Mouse (Mus musculus): ENCODE measurements around the gene Pcp2.

Gene Pcp2

DNA sequence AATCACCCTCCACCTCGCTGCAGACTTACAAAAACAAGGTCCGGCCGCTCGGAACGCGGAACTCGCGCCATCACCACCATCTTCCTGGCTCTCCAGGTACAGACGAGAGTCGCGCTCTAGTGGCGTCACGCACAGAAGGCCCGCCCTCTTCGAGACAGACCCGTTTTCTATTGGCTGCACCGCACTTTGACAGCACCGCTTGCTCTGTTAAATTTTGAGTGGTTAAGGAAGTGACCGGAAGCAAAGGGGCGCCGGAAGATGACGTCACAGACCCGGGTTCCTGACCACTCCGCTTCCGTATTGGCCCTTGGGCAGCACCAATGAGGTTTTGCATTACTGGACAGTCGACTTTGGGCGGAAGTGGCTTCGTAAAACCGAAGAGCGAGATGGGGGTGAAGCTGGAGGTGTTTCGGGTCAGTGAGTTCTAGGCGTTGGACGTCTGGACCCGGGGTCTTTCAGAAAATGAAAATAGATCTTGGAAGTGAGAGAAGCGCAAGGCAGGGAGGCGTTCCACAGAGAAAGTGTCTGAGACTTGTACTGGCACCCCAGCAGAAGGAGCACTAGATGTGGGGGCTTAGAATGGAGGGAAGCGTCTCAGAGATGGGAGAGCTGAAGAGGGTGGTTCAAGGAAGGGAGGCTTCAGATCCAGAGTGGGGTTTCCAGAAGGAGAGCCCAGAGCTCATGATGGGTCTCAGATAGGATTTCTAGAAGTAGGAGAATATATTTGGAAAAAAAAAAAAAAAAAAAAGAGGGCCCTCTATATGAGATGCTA lies 4.0 kb downstream of the Pcp2 start, which contains the start of the genes Xab2 and Pet100:
Gene Xab2 (minus strand): TSS at position 118 of the 772 bp plus-strand sequence.
Gene Pet100 (plus strand): TSS at position 350 of the 772 bp plus-strand sequence.
- peak; percentile 100 for DNase-seq (ENCODE audit: low read depth, low spot score)

DNA sequence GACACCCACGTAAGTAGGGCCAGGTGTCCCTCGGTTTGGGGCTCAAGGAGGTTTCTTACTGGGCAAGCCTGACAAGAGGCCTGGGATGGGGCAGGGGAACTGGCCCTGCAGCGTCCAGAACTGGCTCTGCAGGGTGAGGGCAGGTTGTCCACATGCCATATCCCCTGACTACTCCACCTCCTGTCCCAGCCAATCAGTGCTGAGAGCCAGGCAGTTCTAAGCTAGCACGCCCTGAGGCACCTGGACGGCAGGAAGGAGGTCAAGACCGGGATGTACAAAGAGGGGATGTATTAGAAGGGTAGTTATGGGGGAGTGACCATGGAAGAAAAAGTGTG lies 15.6 kb downstream of the Pcp2 start:
- DNase-seq (ENCODE audit: low read depth, low spot score) = no peak

DNA sequence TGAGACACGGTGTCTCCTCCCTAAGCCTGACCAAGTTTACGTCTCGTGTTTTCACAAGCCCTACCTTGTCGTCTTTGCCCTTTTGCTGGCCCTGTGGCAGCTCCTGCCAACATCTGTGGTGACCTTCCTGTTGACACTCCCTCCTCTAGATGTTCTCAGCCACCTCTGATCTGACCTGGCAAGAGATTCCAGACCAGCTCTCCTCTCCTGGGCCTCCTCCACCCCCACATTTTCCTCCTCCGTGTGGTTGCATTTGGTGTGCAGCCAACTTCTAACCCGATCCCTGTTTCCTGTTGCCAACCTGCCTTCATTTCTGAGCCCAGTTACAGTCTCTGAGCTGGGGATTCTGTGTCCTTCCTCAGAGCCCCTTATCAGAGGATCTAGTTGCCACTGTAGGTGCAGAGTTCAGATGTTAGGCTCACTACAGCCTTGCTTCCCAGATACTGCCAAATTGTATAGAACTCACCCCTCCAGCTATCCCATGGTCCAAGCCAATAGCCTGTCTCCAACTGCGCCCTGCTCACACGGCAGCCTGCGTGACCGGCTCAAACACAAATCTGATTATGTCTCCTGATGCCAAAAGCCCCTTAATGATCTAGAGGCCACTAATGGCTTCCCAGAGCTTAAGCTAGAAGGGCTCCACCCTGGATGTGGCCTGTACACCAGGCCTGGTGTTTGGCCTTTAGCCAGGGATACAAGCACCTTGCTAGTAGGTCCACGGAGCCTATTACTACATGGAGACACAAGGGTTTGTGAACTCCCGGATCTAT lies 16.1 kb downstream of the Pcp2 start:
- DNase-seq (ENCODE audit: low read depth, low spot score) = no peak

DNA sequence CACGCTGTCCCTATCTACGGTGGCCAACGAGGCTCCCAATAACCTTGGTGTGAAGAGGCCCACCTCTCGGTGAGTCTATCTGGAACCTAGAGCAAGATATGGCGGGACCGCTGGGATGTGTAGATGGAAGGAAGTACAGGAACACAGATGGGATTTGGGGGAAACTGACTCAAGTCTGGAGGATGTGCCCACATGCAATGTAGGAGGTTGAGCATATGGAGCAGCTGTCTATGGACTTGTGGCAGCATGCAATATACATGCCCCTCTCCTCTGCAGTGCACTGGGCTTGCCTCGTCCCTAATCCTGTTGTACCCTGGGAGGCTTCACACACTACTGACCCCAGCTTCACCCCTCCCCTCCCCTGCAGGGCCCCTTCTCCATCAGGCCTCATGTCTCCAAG lies 17.5 kb downstream of the Pcp2 start:
- no peak for DNase-seq (ENCODE audit: low read depth, low spot score)

DNA sequence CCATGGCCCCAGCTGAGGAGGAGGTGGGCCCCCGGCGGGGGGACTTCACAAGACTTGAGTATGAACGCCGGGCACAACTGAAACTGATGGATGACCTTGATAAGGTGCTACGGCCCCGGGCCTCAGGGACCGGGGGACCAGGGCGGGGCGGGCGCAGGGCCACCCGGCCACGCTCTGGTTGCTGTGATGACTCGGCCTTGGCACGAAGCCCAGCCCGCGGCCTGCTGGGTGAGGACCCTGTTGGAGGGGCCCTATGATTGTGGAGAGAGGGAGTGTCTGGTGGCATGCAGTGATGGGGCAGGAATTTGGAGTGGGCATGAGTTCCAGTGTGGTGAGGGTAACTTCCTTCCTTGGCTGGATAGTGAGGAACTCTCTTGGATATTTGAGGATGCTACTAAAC lies 18.8 kb downstream of the Pcp2 start:
- DNase-seq (ENCODE audit: low read depth, low spot score) = no peak

DNA sequence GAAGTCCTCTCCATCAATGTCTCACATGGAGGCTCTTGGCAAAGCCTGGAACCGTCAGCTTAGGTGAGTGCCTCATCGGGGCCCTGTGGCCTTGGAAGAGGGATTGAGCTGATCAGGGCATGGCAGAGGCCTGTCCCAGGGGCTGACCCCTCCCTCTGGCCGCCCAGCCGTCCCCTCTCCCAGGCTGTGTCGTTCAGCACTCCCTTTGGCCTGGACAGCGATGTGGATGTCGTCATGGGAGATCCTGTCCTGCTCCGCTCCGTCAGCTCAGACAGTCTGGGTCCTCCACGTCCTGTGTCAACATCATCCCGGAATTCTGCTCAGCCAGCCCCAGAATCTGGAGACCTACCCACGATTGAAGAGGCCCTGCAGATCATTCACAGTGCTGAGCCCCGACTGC lies 21.9 kb downstream of the Pcp2 start:
- no peak for DNase-seq (ENCODE audit: low read depth, low spot score)

DNA sequence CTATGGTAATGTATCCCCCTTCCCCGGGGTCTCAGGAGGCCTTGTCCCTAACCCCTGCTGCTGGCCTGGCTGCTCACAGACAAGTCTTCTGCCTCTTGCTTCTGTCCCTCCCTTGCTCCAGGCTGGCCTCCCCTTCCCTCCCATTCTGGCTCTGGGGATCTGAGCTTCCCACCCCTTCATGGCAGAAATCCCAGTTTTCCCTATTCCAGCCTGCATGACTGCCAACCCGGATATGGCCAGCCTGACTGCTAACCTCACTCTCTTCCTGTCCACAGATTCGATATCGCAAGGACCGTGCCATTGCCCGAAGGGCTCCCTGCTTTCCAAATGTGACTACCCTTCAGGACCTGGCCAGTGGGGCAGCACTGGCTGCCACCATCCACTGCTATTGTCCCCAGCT lies 24.9 kb downstream of the Pcp2 start:
- no peak for DNase-seq (ENCODE audit: low read depth, low spot score)

DNA sequence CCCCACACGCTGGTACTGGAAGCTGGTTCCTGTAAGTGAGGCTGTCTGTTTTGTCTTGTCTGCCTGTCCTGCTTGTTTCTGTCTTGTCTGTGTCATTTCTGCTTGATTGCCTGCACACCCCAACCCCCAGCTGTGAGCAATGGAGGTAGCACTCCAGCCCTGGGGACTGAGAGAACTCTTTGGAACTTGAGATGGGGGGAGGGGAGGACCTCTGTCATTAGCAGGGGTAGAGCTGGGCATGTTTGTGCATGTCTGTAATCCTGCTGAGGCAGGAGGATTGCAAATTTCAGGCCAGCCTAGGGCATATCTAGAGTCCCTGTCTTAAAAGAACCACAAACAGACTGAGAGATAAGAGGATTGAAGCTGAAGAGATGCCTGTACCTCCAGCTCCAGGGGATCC lies 26.1 kb downstream of the Pcp2 start:
- DNase-seq (ENCODE audit: low read depth, low spot score) = peak; percentile 78

DNA sequence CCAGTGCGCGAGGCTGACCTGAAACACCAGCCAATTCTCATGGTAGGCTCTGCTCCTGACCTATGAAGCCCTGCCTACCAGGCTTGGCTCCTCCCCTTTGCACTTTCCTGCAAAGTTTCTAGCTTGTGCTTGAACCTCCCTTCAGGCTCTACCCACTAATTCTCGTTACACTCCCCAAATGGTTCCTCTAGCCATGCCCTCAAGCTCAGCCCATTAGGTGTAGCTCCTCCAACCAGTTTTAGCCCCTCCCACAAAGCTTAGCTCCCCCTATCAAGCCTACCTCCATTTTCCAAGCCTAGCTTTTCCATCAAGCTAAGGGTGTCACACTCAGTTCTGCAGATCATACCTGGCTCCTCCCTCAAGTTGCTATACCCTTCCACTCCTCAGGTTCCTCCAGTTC lies 27.3 kb downstream of the Pcp2 start:
- peak; percentile 96 for DNase-seq (ENCODE audit: low read depth, low spot score)

DNA sequence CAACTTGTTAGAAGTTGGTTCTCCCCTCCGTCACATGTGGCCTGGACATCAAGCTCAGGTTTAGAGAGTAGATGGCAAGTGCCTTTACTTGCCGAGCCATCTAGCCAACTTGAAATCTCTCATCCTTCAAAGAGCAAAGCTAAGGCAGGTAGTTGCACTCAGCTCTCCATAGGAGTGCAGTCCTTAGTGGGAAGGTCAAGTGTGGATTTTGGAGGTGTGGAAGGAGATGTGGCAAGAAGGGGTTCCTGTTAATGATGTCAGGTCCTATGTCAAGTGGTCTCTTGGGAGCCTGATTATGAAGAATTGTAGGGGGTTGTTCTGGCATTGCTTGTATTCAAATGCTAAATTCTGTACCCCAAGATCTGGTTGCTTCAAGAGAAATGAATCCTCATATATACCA lies 30.9 kb downstream of the Pcp2 start:
- DNase-seq (ENCODE audit: low read depth, low spot score) = no peak

DNA sequence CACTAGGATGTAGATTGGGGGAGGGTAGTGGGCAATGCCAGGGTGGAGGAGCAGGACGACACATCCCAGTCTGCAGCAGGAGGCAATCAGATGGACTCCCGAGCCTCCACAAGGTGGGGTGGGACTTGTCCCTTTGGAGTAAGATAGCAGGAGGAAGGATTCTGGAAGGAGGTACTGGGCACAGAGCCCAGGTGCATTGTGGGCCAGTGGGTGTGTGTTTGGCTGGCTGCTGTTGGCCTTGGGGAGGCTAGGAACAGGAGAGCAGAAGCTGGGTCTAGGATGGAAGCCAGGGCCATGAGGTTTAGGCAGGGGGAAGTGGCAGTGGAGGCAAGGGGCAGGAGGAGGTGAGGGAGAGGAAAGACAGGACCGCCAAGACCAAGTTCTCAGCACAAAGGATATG lies 31.9 kb downstream of the Pcp2 start:
- DNase-seq (ENCODE audit: low read depth, low spot score) = no peak

DNA sequence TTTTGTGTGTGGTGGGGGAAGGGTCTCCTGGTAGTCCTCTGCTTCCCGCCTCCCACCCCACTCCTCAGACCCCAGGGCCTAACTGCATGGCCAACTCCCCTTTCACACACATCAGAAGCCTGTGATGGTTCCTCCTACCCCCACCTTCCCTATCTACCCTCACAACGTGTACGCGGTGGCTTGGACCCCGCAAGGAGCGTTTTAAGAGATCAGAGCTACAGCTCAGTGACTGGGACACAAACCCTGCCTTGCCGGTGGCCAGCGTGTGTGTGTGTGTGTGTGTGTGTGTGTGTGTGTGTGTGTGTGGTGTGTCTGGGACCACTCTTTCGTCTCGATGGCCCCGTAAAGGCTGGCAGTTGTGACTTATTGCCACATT lies 37.1 kb downstream of the Pcp2 start:
- DNase-seq (ENCODE audit: low read depth, low spot score) = peak; percentile 49

DNA sequence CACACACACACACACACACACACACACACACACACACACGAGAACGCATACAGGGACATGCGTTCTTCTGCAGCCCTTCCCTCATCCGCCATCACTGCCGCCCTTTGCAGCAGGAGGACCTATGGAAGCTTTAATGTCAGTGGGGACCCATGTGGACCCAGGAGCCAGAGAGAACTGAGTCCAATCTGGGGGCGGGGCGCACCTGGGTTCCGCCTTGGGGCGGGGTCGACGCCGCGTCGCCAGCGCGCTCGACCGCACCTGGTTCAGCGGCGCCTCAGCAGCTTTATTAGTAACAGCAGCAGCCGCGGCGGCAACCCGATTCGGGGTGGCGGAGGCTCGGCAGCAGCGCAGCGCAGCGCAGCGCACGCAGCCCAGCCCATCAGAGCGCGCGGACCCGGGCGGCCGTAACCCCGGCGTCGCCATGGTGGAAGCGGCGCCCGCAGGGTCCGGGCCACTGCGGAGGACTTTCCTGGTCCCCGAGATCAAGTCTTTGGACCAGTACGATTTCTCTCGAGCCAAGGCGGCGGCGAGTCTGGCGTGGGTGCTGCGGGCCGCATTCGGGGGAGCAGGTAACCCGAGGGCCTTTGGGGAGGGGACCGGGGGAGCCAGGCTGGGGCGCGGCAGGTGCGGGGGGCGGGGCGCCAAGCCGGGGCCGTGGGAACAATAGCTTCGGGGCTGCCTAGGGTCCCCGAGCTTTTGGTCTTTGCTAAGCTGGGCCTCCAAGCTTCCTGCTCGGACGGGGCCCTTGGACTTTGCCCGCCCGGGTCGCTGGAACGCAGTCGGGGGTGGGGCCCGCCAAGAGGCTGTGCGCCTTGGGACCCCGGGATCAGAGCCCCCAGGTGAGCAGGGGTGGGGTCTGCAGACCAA lies 37.7 kb downstream of the Pcp2 start:
- peak; percentile 87 for DNase-seq (ENCODE audit: low read depth, low spot score)

DNA sequence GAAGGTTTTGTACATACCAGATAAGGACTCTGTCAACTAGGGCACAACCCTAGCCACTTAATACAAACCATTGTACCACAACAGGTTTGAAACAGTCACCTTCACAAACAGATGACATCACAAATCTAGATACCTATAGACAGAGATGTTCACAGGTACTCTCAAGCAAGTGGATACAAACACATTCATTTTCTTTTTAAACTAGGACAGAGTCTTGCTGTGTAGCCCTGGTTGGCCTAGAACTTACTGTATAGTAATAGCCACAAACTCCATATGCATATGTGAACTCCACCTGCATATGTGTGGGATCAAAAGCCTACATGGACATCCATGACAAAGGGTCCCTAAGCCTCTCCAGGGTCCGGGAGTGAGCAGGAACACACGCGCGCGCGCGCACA lies 38.4 kb downstream of the Pcp2 start, which contains the start of gene Camsap3:
Gene Camsap3 (plus strand): TSS at position 301 of the 398 bp plus-strand sequence.
- DNase-seq (ENCODE audit: low read depth, low spot score) = no peak

DNA sequence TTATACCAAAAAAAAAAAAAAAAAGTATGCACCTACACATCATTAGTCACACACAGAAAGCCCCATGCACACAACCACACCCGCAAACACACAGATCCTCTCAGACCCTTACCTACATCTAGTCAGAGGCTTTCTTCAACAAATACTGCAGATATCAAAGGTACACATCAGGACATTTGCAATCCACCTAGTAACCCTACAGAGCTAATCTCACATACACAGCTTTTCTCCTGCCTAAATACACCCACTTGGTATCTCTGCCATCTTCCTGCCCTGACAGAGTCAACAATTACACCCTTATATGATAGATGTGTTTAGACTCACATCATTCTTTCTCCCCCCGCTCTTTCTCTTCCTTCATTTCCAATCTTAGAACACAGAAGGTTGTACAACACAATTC lies 38.9 kb downstream of the Pcp2 start:
- DNase-seq (ENCODE audit: low read depth, low spot score) = no peak

DNA sequence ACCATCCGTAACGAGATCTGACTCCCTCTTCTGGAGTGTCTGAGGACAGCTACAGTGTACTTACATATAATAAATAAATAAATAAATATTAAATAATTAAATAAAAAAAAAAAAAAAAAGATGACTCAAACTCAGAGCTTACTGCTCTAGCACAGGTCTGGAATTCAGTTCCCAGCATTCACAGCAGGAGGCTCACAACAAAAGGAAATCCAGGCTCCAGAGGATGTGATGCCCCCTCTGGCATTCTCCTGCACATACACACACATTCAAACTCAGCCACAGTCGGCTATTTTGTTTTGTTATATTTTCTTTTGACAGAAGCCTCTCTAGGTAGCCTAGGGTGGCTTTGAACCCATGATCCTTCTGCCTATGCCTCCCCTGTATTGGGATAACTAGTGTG lies 43.4 kb downstream of the Pcp2 start:
- DNase-seq (ENCODE audit: low read depth, low spot score) = peak; percentile 89

DNA sequence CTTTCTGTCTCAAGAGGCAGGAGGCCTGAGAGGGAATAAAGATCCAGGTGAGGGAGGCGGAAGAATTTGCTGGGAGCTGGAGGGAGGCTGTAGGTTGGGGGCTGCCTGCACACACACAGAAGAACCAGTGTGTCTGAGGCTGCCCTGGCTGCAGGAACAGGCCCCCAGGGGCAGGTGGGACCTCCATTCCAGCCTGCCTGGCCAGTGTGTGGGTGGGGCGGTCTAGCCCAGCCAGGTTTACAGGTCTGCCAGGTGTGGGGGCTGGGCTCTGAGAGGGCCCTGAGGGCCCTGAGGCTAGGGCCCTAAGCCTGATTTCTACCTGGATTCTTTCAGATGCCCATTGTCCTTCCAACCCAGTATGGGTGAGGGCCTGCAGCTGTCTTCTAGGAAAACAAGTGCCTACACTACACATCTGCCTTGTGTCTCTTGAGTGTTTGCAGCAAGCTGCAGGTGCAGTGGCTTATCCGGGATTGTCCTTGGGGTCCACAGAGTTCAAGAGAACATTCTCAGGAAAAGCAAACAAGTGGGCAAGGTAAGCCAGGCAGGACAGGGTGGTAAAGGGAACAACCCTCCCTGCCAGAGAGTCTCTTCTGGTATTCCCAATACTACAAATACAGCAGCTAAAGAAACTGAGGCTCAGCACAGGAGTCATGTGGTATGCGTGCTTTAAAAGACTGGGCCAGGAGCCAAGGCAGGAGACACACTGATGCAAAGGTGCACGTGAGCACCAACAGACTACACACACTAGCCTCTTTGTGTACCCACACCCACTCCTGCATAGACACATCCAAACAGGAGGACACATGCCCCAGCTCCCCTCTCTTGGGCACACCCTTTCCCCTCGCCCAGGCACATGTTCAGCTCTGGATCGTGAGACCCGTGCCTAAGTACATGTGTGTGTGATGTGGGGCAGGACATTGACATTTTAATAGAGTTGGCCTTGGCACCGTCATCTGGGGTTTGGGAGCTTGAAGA lies 45.7 kb downstream of the Pcp2 start:
- DNase-seq (ENCODE audit: low read depth, low spot score) = no peak

DNA sequence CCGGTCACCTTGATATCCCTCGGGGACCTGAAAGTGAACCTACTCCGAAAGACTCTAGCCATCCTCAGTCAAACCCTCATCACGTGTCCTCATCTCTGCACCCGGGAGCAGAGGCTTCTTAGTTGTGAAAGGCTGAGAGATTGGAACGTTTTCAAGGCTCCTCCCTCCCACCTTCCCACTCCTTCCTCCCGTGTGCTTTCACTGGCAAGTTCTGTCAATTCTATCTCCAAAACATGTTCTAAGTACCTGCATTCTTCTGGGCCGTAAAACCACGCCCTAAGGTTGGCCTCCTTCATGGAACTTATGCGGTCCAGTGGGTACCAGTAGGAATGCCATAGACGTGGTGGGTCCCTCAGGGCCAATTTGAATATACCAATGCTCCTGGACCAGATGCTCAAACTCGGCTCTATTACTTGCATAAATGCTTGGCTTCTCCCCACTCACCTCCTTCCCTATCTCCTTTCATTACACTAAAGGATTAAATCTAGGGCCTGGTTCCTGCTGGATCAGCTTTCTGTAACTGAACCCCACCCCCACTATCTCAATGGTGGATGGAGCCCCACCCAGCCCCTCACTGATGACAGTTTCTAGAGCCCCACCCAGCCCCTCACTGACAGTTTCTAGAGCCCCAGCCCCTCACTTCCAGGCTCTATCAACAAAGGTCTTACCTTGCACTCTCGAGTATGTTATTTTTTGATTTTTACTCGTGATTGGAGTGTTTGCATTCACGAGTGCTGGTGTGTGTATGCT lies 49.0 kb downstream of the Pcp2 start:
- DNase-seq (ENCODE audit: low read depth, low spot score) = peak; percentile 57

DNA sequence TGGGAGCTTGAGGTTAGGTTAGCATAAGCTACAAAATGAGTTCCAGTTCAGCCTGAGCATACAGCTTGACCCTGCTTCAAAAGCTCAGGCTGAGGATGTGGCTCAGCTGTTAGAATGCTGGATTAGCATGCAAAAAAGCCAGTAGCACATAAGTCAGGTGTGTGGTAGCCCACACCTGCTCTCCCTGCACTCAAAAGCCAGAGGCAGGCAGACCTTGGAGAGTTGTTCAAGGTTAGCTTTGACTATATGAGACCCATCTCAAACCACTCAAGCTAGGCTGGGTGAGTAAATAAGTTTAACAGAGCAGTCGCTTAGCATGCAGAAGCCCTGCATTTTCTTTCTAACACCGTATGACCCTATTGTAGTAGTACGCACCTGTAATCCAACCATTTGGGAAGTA lies 50.8 kb downstream of the Pcp2 start:
- peak; percentile 61 for DNase-seq (ENCODE audit: low read depth, low spot score)

Measured in R1 (cell line).